Mouse (Mus musculus) heart, postnatal 0 days (tissue): ENCODE results near the gene Olfr152. TPM values are rescaled to one million over a fixed set of nuclear protein-coding genes. Genes with fewer than 3 reads are reported as not detected.

Experiments used
- ATAC-seq: fragments of 200-750 bp; cut with Nextera tagmentation; 2 replicates; pipeline ENCODE4 v1.8.0; 2017; ENCODE audit warnings: low read depth, moderate number of reproducible peaks, moderate library complexity; ENCODE audit not compliant: insufficient read depth
- DNase-seq: peaks from one replicate; pipeline ENCODE4 v3.0.0-alpha.2; 2016; ENCODE audit warnings: low spot score
- H3K27ac ChIP-seq: fragments of 300-500 bp; sonication (generic); 2 replicates; pipeline ENCODE4 v1.5.1; 2014; ENCODE audit warnings: low read depth, mild to moderate bottlenecking
- H3K27me3 ChIP-seq: fragments of 300-500 bp; sonication (generic); 2 replicates; pipeline ENCODE4 v1.6.1; 2014; ENCODE audit warnings: low read length, mixed read lengths; ENCODE audit not compliant: control insufficient read depth, insufficient read depth
- H3K36me3 ChIP-seq: fragments of 300-500 bp; sonication (generic); replicated peaks from 2 replicates; pipeline ENCODE4 v1.6.1; 2014; ENCODE audit warnings: low read length, mixed read lengths; ENCODE audit not compliant: control insufficient read depth, insufficient read depth
- H3K4me1 ChIP-seq: fragments of 300-500 bp; sonication (generic); 2 replicates; pipeline ENCODE4 v1.6.1; 2014; ENCODE audit warnings: antibody characterized with exemption; ENCODE audit not compliant: control insufficient read depth, insufficient read depth
- H3K4me2 ChIP-seq: fragments of 300-500 bp; sonication (generic); 2 replicates; pipeline ENCODE4 v1.6.1; 2014; ENCODE audit warnings: low read depth, mild to moderate bottlenecking, low read length, moderate library complexity
- H3K4me3 ChIP-seq: fragments of 300-500 bp; sonication (generic); 2 replicates; pipeline ENCODE4 v1.5.1; 2014; ENCODE audit warnings: low read depth, low read length
- H3K9ac ChIP-seq: fragments of 300-500 bp; sonication (generic); replicated peaks from 2 replicates; pipeline ENCODE4 v1.6.1; 2014; ENCODE audit warnings: low read depth, low read length, mixed read lengths
- H3K9me3 ChIP-seq: fragments of 300-500 bp; sonication (generic); replicated peaks from 2 replicates; pipeline ENCODE4 v1.6.1; 2016; ENCODE audit warnings: low read length; ENCODE audit not compliant: control insufficient read depth
- CTCF ChIP-seq: IDR thresholded peaks from 2 replicates; pipeline ENCODE4 v1.5.1; 2016; ENCODE audit warnings: antibody characterized with exemption, control low read depth, low read depth
- EP300 ChIP-seq: IDR thresholded peaks from 2 replicates; pipeline ENCODE4 v1.6.1; 2016; ENCODE audit warnings: antibody characterized with exemption, low read depth
- WGBS: fragments of 180-500 bp; shearing (Covaris S2); extraction: QIAGEN DNeasy Blood & Tissue Kit; methylation state at CpG from one replicate; pipeline ENCODE4 v1.1.7; 2014; 5-methylcytosine and 5-hydroxymethylcytosine counted together
- polyA plus RNA-seq: library from polyadenylated mRNA; unstranded; fragments of >200 nt; fragmentation: Nextera tagmentation; extraction: Ambion mirVana; gene quantifications from 2 replicates; pipeline ENCODE4 v1.2.1, GENCODE M21; 2015
- total RNA-seq: library from RNA; depleted of rRNA; stranded (reverse); fragments of >200 nt; gene quantifications from 2 replicates; pipeline ENCODE4 v1.2.3, GENCODE M21; 2014; ENCODE audit warnings: low replicate concordance; rRNA removed

The Olfr152 gene
- total and polyA plus RNA-seq, 2 experiments from 2014 or later, result not detected

DNA sequence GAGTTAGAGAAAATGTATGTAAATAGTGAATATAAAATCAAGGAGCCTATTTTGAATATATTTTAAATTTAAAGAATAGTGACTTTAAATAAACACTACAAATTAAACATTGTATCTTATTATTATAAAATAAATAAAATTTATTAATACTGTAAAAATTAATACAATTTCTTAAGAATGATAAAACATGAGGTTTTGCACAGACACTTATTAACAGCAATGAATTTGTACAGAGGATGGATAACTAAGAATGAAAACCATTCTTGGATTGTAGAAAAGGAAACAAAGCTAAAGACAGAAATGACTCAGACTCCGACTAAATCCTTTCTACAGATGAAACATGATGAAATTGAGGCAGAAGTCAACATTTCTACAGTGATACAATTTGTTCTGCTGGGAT, 30.2 kb downstream of the Olfr152 start, which contains the start of gene Olfr1145:
TSS of gene Olfr1145 (plus strand) at position 301 of the 400 bp plus-strand sequence.
- TF ChIP-seq CTCF (no peak), EP300 (no peak)
- H3K36me3 ChIP-seq, result no peaks in the 10 kb centered on the region
- H3K4me3 ChIP-seq, result no peak within 1 kb of the TSS
- no peaks in the 10 kb centered on the region for H3K9me3 ChIP-seq
- no peak within 1 kb of the TSS for H3K27ac ChIP-seq
- no peaks in the 10 kb centered on the region for H3K4me1 ChIP-seq
- no peaks in the 10 kb centered on the region for H3K27me3 ChIP-seq
- ATAC-seq (no peak), DNase-seq (no peak)
- H3K4me2 ChIP-seq, result no peak within 1 kb of the TSS
- WGBS, result 59% methylated on average over 1 of the region's 1 CpGs
- H3K9ac ChIP-seq, result no peak within 1 kb of the TSS

- Histone ChIP-seq H3K9me3 (no peaks in the 10 kb centered on the region; the same call in 1 of the 2 replicates), H3K36me3 (no peaks in the 10 kb centered on the region), H3K4me1 (no peaks in the 10 kb centered on the region), H3K27ac (no peak within 1 kb of the TSS), H3K9ac (no peak within 1 kb of the TSS), H3K4me3 (no peak within 1 kb of the TSS), H3K4me2 (no peak within 1 kb of the TSS), H3K27me3 (no peaks in the 10 kb centered on the region)
- TF ChIP-seq EP300 (no peak), CTCF (no peak)
- WGBS, result 77% methylated on average over 1 of the region's 1 CpGs
- DNase-seq (no peak), ATAC-seq (no peak)
These were observed 51.0 kb downstream of the Olfr152 start, which contains the start of gene Olfr1148 for GRCm38 (mm10) chr2:87830233-87830632. TSS of gene Olfr1148 (plus strand) at chr2:87830533.

Other genes starting within 250 kb of the Olfr152 start
- gene Olfr153, start 247.7 kb upstream of the Olfr152 start, total RNA-seq, result not detected in 2 replicates
- gene Olfr153, start 247.7 kb upstream of the Olfr152 start, polyA plus RNA-seq, result not detected in 2 replicates
- gene Olfr1128, start 233.9 kb upstream of the Olfr152 start, total RNA-seq, result not detected in 2 replicates
- gene Olfr1128, start 233.9 kb upstream of the Olfr152 start, polyA plus RNA-seq, result not detected in 2 replicates
- not detected in 2 replicates for gene Olfr1129, start 205.6 kb upstream of the Olfr152 start, total RNA-seq
- gene Olfr1129, start 205.6 kb upstream of the Olfr152 start, polyA plus RNA-seq, result not detected in 2 replicates
- gene Olfr1130, start 173.3 kb upstream of the Olfr152 start, total RNA-seq, result not detected in 2 replicates
- not detected in 2 replicates for gene Olfr1130, start 173.3 kb upstream of the Olfr152 start, polyA plus RNA-seq
- gene Olfr1131, start 152.4 kb upstream of the Olfr152 start, total RNA-seq, result not detected in 2 replicates
- not detected in 2 replicates for gene Olfr1131, start 152.4 kb upstream of the Olfr152 start, polyA plus RNA-seq
- not detected in 2 replicates for gene Olfr1132, start 141.9 kb upstream of the Olfr152 start, total RNA-seq
- gene Olfr1132, start 141.9 kb upstream of the Olfr152 start, polyA plus RNA-seq, result not detected in 2 replicates
- gene Olfr1133, start 132.1 kb upstream of the Olfr152 start, total RNA-seq, result not detected in 2 replicates
- not detected in 2 replicates for gene Olfr1133, start 132.1 kb upstream of the Olfr152 start, polyA plus RNA-seq
- gene Olfr1134, start 121.0 kb upstream of the Olfr152 start, total RNA-seq, result not detected in 2 replicates
- not detected in 2 replicates for gene Olfr1134, start 121.0 kb upstream of the Olfr152 start, polyA plus RNA-seq
- not detected in 2 replicates for gene Olfr1135, start 105.8 kb upstream of the Olfr152 start, total RNA-seq
- not detected in 2 replicates for gene Olfr1135, start 105.8 kb upstream of the Olfr152 start, polyA plus RNA-seq
- not detected in 2 replicates for gene Olfr1136, start 85.5 kb upstream of the Olfr152 start, total RNA-seq
- not detected in 2 replicates for gene Olfr1136, start 85.5 kb upstream of the Olfr152 start, polyA plus RNA-seq
- gene Olfr1137, start 66.3 kb upstream of the Olfr152 start, total RNA-seq, result not detected in 2 replicates
- not detected in 2 replicates for gene Olfr1137, start 66.3 kb upstream of the Olfr152 start, polyA plus RNA-seq
- gene Olfr1138, start 39.5 kb upstream of the Olfr152 start, total RNA-seq, result not detected in 2 replicates
- not detected in 2 replicates for gene Olfr1138, start 39.5 kb upstream of the Olfr152 start, polyA plus RNA-seq
- gene Olfr1140, start 35.7 kb upstream of the Olfr152 start, total RNA-seq, result not detected in 2 replicates
- gene Olfr1140, start 35.7 kb upstream of the Olfr152 start, polyA plus RNA-seq, result not detected in 2 replicates
- gene Olfr1141, start 25.5 kb upstream of the Olfr152 start, total RNA-seq, result not detected in 2 replicates
- not detected in 2 replicates for gene Olfr1141, start 25.5 kb upstream of the Olfr152 start, polyA plus RNA-seq
- not detected in 2 replicates for gene Olfr1143, start 21.1 kb downstream of the Olfr152 start, total RNA-seq
- gene Olfr1143, start 21.1 kb downstream of the Olfr152 start, polyA plus RNA-seq, result not detected in 2 replicates
- gene Olfr1145, start 30.3 kb downstream of the Olfr152 start, total RNA-seq, result not detected in 2 replicates
- not detected in 2 replicates for gene Olfr1145, start 30.3 kb downstream of the Olfr152 start, polyA plus RNA-seq
- not detected in 2 replicates for gene Olfr1148, start 51.0 kb downstream of the Olfr152 start, total RNA-seq
- gene Olfr1148, start 51.0 kb downstream of the Olfr152 start, polyA plus RNA-seq, result not detected in 2 replicates
- not detected in 2 replicates for gene Olfr1150-ps1, start 64.5 kb downstream of the Olfr152 start, total RNA-seq
- not detected in 2 replicates for gene Olfr1150-ps1, start 64.5 kb downstream of the Olfr152 start, polyA plus RNA-seq
- not detected in 2 replicates for gene Olfr1151, start 76.4 kb downstream of the Olfr152 start, total RNA-seq
- gene Olfr1151, start 76.4 kb downstream of the Olfr152 start, polyA plus RNA-seq, result not detected in 2 replicates
- gene Olfr1152, start 87.0 kb downstream of the Olfr152 start, total RNA-seq, result not detected in 2 replicates
- gene Olfr1152, start 87.0 kb downstream of the Olfr152 start, polyA plus RNA-seq, result not detected in 2 replicates
- not detected in 2 replicates for gene Olfr1153, start 115.5 kb downstream of the Olfr152 start, total RNA-seq
- not detected in 2 replicates for gene Olfr1153, start 115.5 kb downstream of the Olfr152 start, polyA plus RNA-seq
- gene Olfr1154, start 125.7 kb downstream of the Olfr152 start, total RNA-seq, result not detected in 2 replicates
- gene Olfr1154, start 125.7 kb downstream of the Olfr152 start, polyA plus RNA-seq, result not detected in 2 replicates
- not detected in 2 replicates for gene Olfr1155, start 165.7 kb downstream of the Olfr152 start, total RNA-seq
- not detected in 2 replicates for gene Olfr1155, start 165.7 kb downstream of the Olfr152 start, polyA plus RNA-seq
- gene Olfr1156, start 173.6 kb downstream of the Olfr152 start, total RNA-seq, result not detected in 2 replicates
- gene Olfr1156, start 173.6 kb downstream of the Olfr152 start, polyA plus RNA-seq, result not detected in 2 replicates
- gene Olfr1157, start 188.8 kb downstream of the Olfr152 start, total RNA-seq, result not detected in 2 replicates
- gene Olfr1157, start 188.8 kb downstream of the Olfr152 start, polyA plus RNA-seq, result not detected in 2 replicates
- gene Olfr74, start 195.2 kb downstream of the Olfr152 start, total RNA-seq, result not detected in 2 replicates
- not detected in 2 replicates for gene Olfr74, start 195.2 kb downstream of the Olfr152 start, polyA plus RNA-seq
- not detected in 2 replicates for gene Olfr1158, start 210.6 kb downstream of the Olfr152 start, total RNA-seq
- gene Olfr1158, start 210.6 kb downstream of the Olfr152 start, polyA plus RNA-seq, result not detected in 2 replicates
- gene Olfr1160, start 228.8 kb downstream of the Olfr152 start, total RNA-seq, result not detected in 2 replicates
- gene Olfr1160, start 228.8 kb downstream of the Olfr152 start, polyA plus RNA-seq, result not detected in 2 replicates
- gene Olfr1161, start 243.3 kb downstream of the Olfr152 start, total RNA-seq, result not detected in 2 replicates
- not detected in 2 replicates for gene Olfr1161, start 243.3 kb downstream of the Olfr152 start, polyA plus RNA-seq